Mouse (Mus musculus) liver, postnatal 0 days (tissue): ENCODE results near the gene Ahdc1. TPM values are rescaled to one million over a fixed set of nuclear protein-coding genes. Genes with fewer than 3 reads are reported as not detected.

ENCODE experiments used
- ATAC-seq: fragments of 200-750 bp; cut with Nextera tagmentation; 2 replicates; pipeline ENCODE4 v1.8.0; 2017; ENCODE audit warnings: mild to moderate bottlenecking, moderate library complexity
- DNase-seq: peaks from one replicate; pipeline ENCODE4 v3.0.0-alpha.2; 2016
- H3K27ac ChIP-seq: fragments of 300-500 bp; sonication (generic); 2 replicates; pipeline ENCODE4 v1.5.1; 2014; ENCODE audit warnings: antibody characterized with exemption, moderate library complexity, mild to moderate bottlenecking, low read depth
- H3K27me3 ChIP-seq: fragments of 300-500 bp; sonication (generic); 2 replicates; pipeline ENCODE4 v1.6.1; 2014; ENCODE audit warnings: low read length, control low read depth, mixed read lengths; ENCODE audit not compliant: insufficient read depth
- H3K36me3 ChIP-seq: fragments of 300-500 bp; sonication (generic); replicated peaks from 2 replicates; pipeline ENCODE4 v1.6.1; 2014; ENCODE audit warnings: mild to moderate bottlenecking, control low read depth, low read length, moderate library complexity, mixed read lengths; ENCODE audit not compliant: insufficient read depth
- H3K4me1 ChIP-seq: fragments of 300-500 bp; sonication (generic); 2 replicates; pipeline ENCODE4 v1.6.1; 2014; ENCODE audit warnings: antibody characterized with exemption, mild to moderate bottlenecking, control low read depth; ENCODE audit not compliant: insufficient read depth
- H3K4me2 ChIP-seq: fragments of 300-500 bp; sonication (generic); 2 replicates; pipeline ENCODE4 v1.6.1; 2014; ENCODE audit warnings: low read depth, mild to moderate bottlenecking, low read length, moderate library complexity, mixed read lengths
- H3K4me3 ChIP-seq: fragments of 300-500 bp; sonication (generic); 2 replicates; pipeline ENCODE4 v1.5.1; 2014; ENCODE audit warnings: low read depth, low read length
- H3K9ac ChIP-seq: fragments of 300-500 bp; sonication (generic); replicated peaks from 2 replicates; pipeline ENCODE4 v1.6.1; 2014; ENCODE audit warnings: mild to moderate bottlenecking, moderate library complexity
- H3K9me3 ChIP-seq: fragments of 300-500 bp; sonication (generic); 2 replicates; pipeline ENCODE4 v1.6.1; 2016; ENCODE audit warnings: mild to moderate bottlenecking, control low read depth, low read length, mixed read lengths
- CTCF ChIP-seq: sonication (generic); IDR thresholded peaks from 2 replicates; pipeline ENCODE4 v1.5.1; 2016; ENCODE audit warnings: antibody characterized with exemption, low read depth
- EP300 ChIP-seq: IDR thresholded peaks from 2 replicates; pipeline ENCODE4 v1.6.1; 2016; ENCODE audit warnings: antibody characterized with exemption, low read depth, mild to moderate bottlenecking
- WGBS: fragments of 180-500 bp; shearing (Covaris S2); extraction: QIAGEN DNeasy Blood & Tissue Kit; methylation state at CpG from one replicate; pipeline ENCODE4 v1.1.7; 2014; ENCODE audit not compliant: insufficient replicate concordance; 5-methylcytosine and 5-hydroxymethylcytosine counted together
- polyA plus RNA-seq: library from polyadenylated mRNA; unstranded; fragments of >200 nt; fragmentation: Nextera tagmentation; extraction: Ambion mirVana; gene quantifications from 2 replicates; pipeline ENCODE4 v1.2.1, GENCODE M21; 2015

The Ahdc1 gene
- polyA plus RNA-seq, 1 experiment from 2014 or later, result 0.87 TPM

- WGBS, result 75% methylated on average over 10 of the region's 10 CpGs
- ATAC-seq, result no peak
- Histone ChIP-seq H3K36me3 (0 out of 2 replicates have a peak, but pooled peaks cover 2% of the 10 kb centered on the region), H3K9ac (no peak overlapping the region), H3K27ac (no peak overlapping the region), H3K27me3 (peaks cover 8% of the 10 kb centered on the region; the same call in 1 of the 2 replicates), H3K9me3 (no peaks in the 10 kb centered on the region), H3K4me1 (peaks cover 20% of the 10 kb centered on the region), H3K4me2 (no peak overlapping the region), H3K4me3 (no peak overlapping the region)
- DNase-seq, result no peak
- TF ChIP-seq EP300 (no peak), CTCF (no peak)
These were observed 4.0 kb downstream of the Ahdc1 start for GRCm38 (mm10) chr4:133014896-133015709.

- Histone ChIP-seq H3K27ac (no peak overlapping the region), H3K36me3 (0 out of 2 replicates have a peak, but pooled peaks cover 2% of the 10 kb centered on the region), H3K9ac (no peak overlapping the region), H3K9me3 (no peaks in the 10 kb centered on the region), H3K27me3 (peaks cover 2% of the 10 kb centered on the region; the same call in 1 of the 2 replicates), H3K4me1 (peaks cover 14% of the 10 kb centered on the region), H3K4me2 (no peak overlapping the region), H3K4me3 (no peak overlapping the region)
- WGBS, result 65% methylated on average over 9 of the region's 9 CpGs
- ATAC-seq (no peak), DNase-seq (no peak)
- TF ChIP-seq EP300 (no peak), CTCF (0 out of 2 replicates have a peak, but pooled peaks have one; percentile 15)
These were observed 4.9 kb downstream of the Ahdc1 start for GRCm38 (mm10) chr4:133015710-133016651.

- WGBS, result 50% methylated on average over 4 of the region's 4 CpGs
- ATAC-seq (no peak), DNase-seq (no peak)
- H3K4me2 ChIP-seq, result no peak overlapping the region
- H3K4me1 ChIP-seq, result peaks cover 12% of the 10 kb centered on the region
- H3K9me3 ChIP-seq, result no peaks in the 10 kb centered on the region
- 0 out of 2 replicates have a peak, but pooled peaks cover 2% of the 10 kb centered on the region for H3K36me3 ChIP-seq
- H3K27me3 ChIP-seq, result no peaks in the 10 kb centered on the region
- H3K27ac ChIP-seq, result no peak overlapping the region
- no peak overlapping the region for H3K9ac ChIP-seq
- TF ChIP-seq EP300 (no peak), CTCF (no peak)
- H3K4me3 ChIP-seq, result no peak overlapping the region
These were observed 5.8 kb downstream of the Ahdc1 start for GRCm38 (mm10) chr4:133016677-133017415.

GRCm38 (mm10) chr4:133017597-133018262 lies 6.7 kb downstream of the Ahdc1 start:
- no peak overlapping the region for H3K9ac ChIP-seq
- no peaks in the 10 kb centered on the region for H3K27me3 ChIP-seq
- no peak overlapping the region for H3K27ac ChIP-seq
- no peaks in the 10 kb centered on the region for H3K9me3 ChIP-seq
- no peak overlapping the region for H3K4me3 ChIP-seq
- 62% methylated on average over 6 of the region's 6 CpGs for WGBS
- 0 out of 2 replicates have a peak, but pooled peaks cover 2% of the 10 kb centered on the region for H3K36me3 ChIP-seq
- TF ChIP-seq CTCF (no peak), EP300 (no peak)
- H3K4me1 ChIP-seq, result peaks cover 10% of the 10 kb centered on the region
- ATAC-seq (no peak), DNase-seq (no peak)
- no peak overlapping the region for H3K4me2 ChIP-seq

- Histone ChIP-seq H3K27ac (no peak overlapping the region), H3K4me2 (no peak overlapping the region), H3K9me3 (no peaks in the 10 kb centered on the region), H3K4me3 (no peak overlapping the region), H3K27me3 (no peaks in the 10 kb centered on the region), H3K36me3 (0 out of 2 replicates have a peak, but pooled peaks cover 2% of the 10 kb centered on the region), H3K9ac (no peak overlapping the region), H3K4me1 (peaks cover 4% of the 10 kb centered on the region)
- ATAC-seq (no peak), DNase-seq (no peak)
- 78% methylated on average over 3 of the region's 3 CpGs for WGBS
- TF ChIP-seq EP300 (no peak), CTCF (no peak)
These were observed 7.3 kb downstream of the Ahdc1 start for GRCm38 (mm10) chr4:133018263-133018798.
